Mouse (Mus musculus): ENCODE results near the gene C5ar1.

DNA sequence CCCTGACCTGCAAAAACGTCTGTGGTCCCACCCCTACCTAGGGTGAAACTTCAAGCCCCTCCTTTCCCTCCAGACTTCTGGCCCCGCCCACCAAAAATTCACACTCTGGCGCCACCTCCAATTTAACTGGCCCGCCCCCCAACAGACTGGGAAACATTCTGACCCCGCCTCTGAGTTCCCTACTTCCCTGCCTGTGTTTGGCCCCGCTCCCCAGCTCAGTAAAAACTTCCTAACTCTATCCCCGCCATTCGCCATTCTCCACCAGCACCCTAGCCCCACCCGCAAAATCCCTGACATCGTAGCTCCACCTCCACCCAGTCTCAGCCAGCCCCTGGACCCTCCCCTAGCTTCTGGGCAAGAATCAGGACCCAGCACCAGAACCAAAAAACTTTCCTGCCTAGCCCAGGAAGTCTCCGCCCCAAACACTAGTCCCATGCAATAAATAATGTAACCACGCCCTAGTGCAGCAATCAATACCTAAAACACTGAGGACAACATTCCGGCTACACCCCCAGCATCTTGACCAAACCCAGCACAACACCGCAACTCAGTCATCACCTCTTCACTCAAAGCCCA, 26.2 kb upstream of the C5ar1 start:
- TF ChIP-seq GATA1 (IDR thresholded peaks at IDR 0.05; ENCODE audit: low read depth, low read length) (no peak), POLR2A (IDR thresholded peaks at IDR 0.05; ENCODE audit: control insufficient read depth in 1 of 2, insufficient read depth in 1 of 2, low read depth in 1 of 2, low read length in 2 of 2, poor library complexity in 1 of 2) (no peak), POLR2AphosphoS2 (IDR thresholded peaks at IDR 0.05; ENCODE audit: low read length) (no peak)
